Mouse (Mus musculus): ENCODE data around the gene Tmem230. TPM values are rescaled to one million over a fixed set of nuclear protein-coding genes. Genes with fewer than 3 reads are reported as not detected.

Gene Tmem230
- total and polyA plus RNA-seq, 2 experiments from 2014 or later = 43.3 to 44.3 TPM

DNA sequence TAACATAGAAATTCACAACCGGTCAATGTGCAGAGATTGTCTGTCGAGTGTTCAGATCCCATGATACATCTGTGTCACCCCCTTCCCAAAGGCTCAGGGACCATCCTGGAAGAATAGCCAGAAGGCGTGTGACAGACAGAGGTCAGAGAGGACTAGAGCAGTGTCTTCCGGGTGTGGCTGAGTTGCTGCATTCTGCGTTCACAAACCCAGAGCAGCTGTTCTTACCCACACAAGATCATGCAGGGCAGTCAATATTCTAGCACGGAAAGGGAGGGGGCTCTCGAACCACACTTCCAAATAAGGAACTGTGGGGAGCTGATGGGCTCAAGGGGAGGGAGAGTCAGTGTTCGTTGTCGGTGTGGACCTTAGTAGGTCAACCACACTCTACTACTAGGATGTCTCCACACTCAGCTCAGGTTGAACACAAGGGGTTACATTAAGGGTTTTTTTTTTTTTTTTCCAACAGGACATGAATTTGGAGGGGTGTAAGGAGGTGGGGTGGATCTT is 36.7 kb downstream of the Tmem230 start:
- TF ChIP-seq CTCF (IDR thresholded peaks at IDR 0.05; ENCODE audit: low read depth) = no peak
- Histone ChIP-seq H3K27me3 (ENCODE audit: insufficient read depth, low read length) (no peaks in the 10 kb centered on the region), H3K4me2 (ENCODE audit: low read depth, low read length) (no peak overlapping the region), H3K27ac (no peak overlapping the region), H3K4me1 (ENCODE audit: insufficient read depth, low read length) (no peaks in the 10 kb centered on the region), H3K4me3 (ENCODE audit: low read length) (no peak overlapping the region), H3K36me3 (ENCODE audit: insufficient read depth, low read length) (no peaks in the 10 kb centered on the region), H3K9ac (replicated peaks; ENCODE audit: low read length) (no peak overlapping the region), H3K9me3 (ENCODE audit: low read length) (no peaks in the 10 kb centered on the region)
- 86% methylated on average over 9 of the region's 9 CpGs for WGBS
- no peak for DNase-seq (ENCODE audit: low spot score)
- no peak for ATAC-seq

DNA sequence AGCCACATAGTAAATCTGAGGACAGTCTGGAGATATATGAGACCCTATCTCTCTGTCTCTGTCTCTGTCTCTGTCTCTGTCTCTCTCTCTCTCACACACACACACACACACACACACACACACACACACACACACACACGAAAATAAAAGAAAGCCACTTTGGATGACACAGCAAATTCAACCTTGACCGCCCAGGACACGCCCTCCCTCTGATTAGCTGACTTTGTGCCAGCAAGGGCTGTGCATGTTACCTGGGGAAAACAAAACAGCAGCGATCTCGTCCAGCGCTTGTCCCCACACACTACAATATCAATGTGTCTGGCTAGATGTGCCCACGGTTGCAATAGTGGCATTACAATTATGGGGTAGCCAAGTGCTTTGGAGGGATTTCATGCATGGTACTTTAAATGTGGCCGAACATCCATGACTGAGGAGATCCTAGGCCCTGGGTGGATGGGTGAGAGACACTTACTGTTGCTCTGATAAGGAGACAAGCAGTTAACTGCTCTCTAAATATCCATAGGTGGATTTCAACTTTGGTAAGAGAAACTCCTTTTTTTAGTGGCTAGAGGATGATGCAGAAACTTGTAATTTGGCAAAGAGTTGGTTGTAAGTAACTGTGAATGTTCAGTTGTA is 39.2 kb downstream of the Tmem230 start:
- H3K27ac ChIP-seq = no peak overlapping the region

DNA sequence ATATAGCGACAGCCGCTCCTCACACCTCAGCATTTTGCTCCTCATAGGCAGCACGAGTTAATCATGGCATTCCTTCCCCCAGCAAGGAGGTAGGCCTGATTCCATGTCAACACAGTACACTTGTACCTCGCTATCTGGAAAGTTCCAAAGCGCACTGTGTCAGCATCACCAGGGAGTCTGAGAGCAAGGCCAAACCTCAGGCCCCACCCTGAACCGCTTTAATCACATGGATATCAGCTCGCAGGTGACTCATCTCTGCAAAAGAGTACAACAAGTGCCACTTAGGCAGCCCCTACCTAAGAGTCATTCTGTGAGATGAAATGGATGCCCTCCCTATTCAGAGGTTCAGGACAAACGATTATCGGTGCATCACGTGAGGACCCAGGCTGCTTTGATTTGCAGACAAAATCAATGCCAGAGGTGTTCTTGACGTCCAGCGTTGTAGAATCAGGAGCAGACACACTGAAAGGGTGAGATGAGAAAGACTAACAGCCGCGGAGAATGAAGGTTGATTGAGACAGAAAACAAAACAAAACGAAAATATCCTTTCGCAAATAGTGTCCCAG is 41.2 kb downstream of the Tmem230 start:
- whole genome bisulfite sequencing = 85% methylated on average over 16 of the region's 16 CpGs
- no peak for TF ChIP-seq CTCF (IDR thresholded peaks at IDR 0.05; ENCODE audit: low read depth)
- H3K4me1 ChIP-seq (ENCODE audit: insufficient read depth, low read length) = no peaks in the 10 kb centered on the region
- no peaks in the 10 kb centered on the region for H3K27me3 ChIP-seq (ENCODE audit: insufficient read depth, low read length)
- DNase-seq (ENCODE audit: low spot score) = no peak
- H3K4me2 ChIP-seq (ENCODE audit: low read depth, low read length) = no peak overlapping the region
- no peak overlapping the region for H3K4me3 ChIP-seq (ENCODE audit: low read length)
- no peaks in the 10 kb centered on the region for H3K9me3 ChIP-seq (ENCODE audit: low read length)
- H3K27ac ChIP-seq = no peak overlapping the region
- no peaks in the 10 kb centered on the region for H3K36me3 ChIP-seq (ENCODE audit: insufficient read depth, low read length)
- no peak overlapping the region for H3K9ac ChIP-seq (replicated peaks; ENCODE audit: low read length)
- ATAC-seq = no peak

More for the DNA sequence above, 39.2 kb downstream of the Tmem230 start:
- H3K9me3 ChIP-seq (ENCODE audit: low read length) = no peaks in the 10 kb centered on the region
- no peaks in the 10 kb centered on the region for H3K4me1 ChIP-seq (ENCODE audit: insufficient read depth, low read length)
- H3K36me3 ChIP-seq (ENCODE audit: insufficient read depth, low read length) = no peaks in the 10 kb centered on the region
- H3K4me2 ChIP-seq (ENCODE audit: low read depth, low read length) = no peak overlapping the region
- DNase-seq (ENCODE audit: low spot score) (no peak), ATAC-seq (no peak)
- 81% methylated on average over 8 of the region's 8 CpGs for WGBS
- H3K4me3 ChIP-seq (ENCODE audit: low read length) = no peak overlapping the region
- no peak overlapping the region for H3K9ac ChIP-seq (replicated peaks; ENCODE audit: low read length)
- TF ChIP-seq CTCF (IDR thresholded peaks at IDR 0.05; ENCODE audit: low read depth) = no peak
- no peaks in the 10 kb centered on the region for H3K27me3 ChIP-seq (ENCODE audit: insufficient read depth, low read length)

DNA sequence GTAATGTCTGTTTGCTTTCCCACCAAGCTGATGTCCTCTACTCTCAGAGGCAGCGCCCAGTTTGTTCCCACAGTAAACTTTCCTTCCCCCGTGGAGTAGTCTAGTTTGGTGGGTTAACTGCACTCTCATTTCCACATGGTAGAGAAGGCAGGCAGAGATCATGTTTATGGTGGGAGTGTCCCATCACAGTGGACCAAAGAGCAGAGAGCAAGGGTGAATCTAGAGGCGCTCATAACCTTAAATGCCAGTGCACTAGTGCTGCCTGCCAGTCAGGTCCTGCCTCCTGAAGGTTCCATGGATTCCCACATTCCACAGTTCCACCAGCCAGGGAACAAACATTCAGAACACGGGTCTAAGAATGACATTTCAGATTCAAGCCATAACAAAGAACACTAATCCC is 42.1 kb downstream of the Tmem230 start:
- Histone ChIP-seq H3K9ac (replicated peaks; ENCODE audit: low read length) (no peak overlapping the region), H3K27ac (no peak overlapping the region), H3K4me3 (ENCODE audit: low read length) (no peak overlapping the region), H3K4me1 (ENCODE audit: insufficient read depth, low read length) (no peaks in the 10 kb centered on the region), H3K27me3 (ENCODE audit: insufficient read depth, low read length) (no peaks in the 10 kb centered on the region), H3K4me2 (ENCODE audit: low read depth, low read length) (no peak overlapping the region), H3K9me3 (ENCODE audit: low read length) (no peaks in the 10 kb centered on the region), H3K36me3 (ENCODE audit: insufficient read depth, low read length) (no peaks in the 10 kb centered on the region)
- WGBS = 84% methylated on average over 4 of the region's 4 CpGs
- no peak for TF ChIP-seq CTCF (IDR thresholded peaks at IDR 0.05; ENCODE audit: low read depth)
- no peak for ATAC-seq
- DNase-seq (ENCODE audit: low spot score) = no peak

DNA sequence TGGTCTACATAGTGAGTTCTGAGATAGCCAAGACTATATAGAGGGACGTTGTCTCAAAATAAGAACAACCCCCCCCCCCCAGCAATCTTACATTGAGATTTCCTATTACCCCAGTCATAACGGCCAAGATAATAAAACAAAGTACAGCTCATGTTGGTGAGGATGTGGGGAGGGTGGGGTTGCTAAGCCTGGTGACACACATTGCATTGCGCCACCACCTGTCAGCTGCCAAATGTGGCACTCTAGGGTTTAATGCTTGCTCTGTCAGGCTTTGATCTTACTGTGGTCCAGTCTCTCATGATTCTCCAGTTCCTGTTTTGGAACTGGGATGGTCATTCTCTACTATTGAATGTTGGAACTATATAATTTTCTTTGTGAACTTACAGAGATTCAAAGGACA is 43.8 kb downstream of the Tmem230 start:
- DNase-seq (ENCODE audit: low spot score) (no peak), ATAC-seq (no peak)
- TF ChIP-seq CTCF (IDR thresholded peaks at IDR 0.05; ENCODE audit: low read depth) = no peak
- H3K9me3 ChIP-seq (ENCODE audit: low read length) = no peaks in the 10 kb centered on the region
- no peak overlapping the region for H3K4me3 ChIP-seq (ENCODE audit: low read length)
- H3K27ac ChIP-seq = no peak overlapping the region
- no peaks in the 10 kb centered on the region for H3K4me1 ChIP-seq (ENCODE audit: insufficient read depth, low read length)
- no peaks in the 10 kb centered on the region for H3K36me3 ChIP-seq (ENCODE audit: insufficient read depth, low read length)
- 90% methylated on average over 3 of the region's 3 CpGs for WGBS
- H3K27me3 ChIP-seq (ENCODE audit: insufficient read depth, low read length) = no peaks in the 10 kb centered on the region
- H3K4me2 ChIP-seq (ENCODE audit: low read depth, low read length) = no peak overlapping the region
- no peak overlapping the region for H3K9ac ChIP-seq (replicated peaks; ENCODE audit: low read length)

DNA sequence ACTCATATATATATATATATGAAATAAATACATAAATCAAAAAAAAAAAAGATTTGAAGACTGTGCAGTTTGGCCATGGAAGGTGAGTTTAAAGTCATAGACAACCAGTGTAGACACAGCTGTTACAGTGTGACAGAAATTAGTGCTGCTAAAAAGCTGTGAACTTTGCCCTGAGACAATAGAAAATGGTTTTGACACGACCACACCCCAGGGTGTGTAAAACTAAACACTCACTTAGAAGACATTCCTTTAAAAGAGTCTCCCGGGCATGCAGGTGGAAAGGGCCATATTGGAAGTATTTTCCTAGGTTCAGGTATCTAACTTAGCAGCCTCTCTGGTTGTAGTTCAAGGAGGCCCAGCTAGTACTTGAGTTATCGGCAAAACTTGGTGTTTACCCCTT is 44.4 kb downstream of the Tmem230 start:
- DNase-seq (ENCODE audit: low spot score) (no peak), ATAC-seq (no peak)
- Histone ChIP-seq H3K4me2 (ENCODE audit: low read depth, low read length) (no peak overlapping the region), H3K9me3 (ENCODE audit: low read length) (no peaks in the 10 kb centered on the region), H3K27ac (no peak overlapping the region), H3K4me3 (ENCODE audit: low read length) (no peak overlapping the region), H3K36me3 (ENCODE audit: insufficient read depth, low read length) (no peaks in the 10 kb centered on the region), H3K4me1 (ENCODE audit: insufficient read depth, low read length) (no peaks in the 10 kb centered on the region), H3K27me3 (ENCODE audit: insufficient read depth, low read length) (no peaks in the 10 kb centered on the region), H3K9ac (replicated peaks; ENCODE audit: low read length) (no peak overlapping the region)
- WGBS = 80% methylated on average over 3 of the region's 3 CpGs
- no peak for TF ChIP-seq CTCF (IDR thresholded peaks at IDR 0.05; ENCODE audit: low read depth)
